Mouse (Mus musculus): ENCODE measurements around the gene Rnf40. TPM values are rescaled to one million over a fixed set of nuclear protein-coding genes. Genes with fewer than 3 reads are reported as not detected.
"Not testable (repeated sequence)": the region's sequence is repeated elsewhere in the genome, so short reads cannot be mapped to it uniquely, and the experiment has no call there.

Rnf40 gene
- total RNA-seq, 1 experiment from 2014 or later, result 52.4 TPM

DNA sequence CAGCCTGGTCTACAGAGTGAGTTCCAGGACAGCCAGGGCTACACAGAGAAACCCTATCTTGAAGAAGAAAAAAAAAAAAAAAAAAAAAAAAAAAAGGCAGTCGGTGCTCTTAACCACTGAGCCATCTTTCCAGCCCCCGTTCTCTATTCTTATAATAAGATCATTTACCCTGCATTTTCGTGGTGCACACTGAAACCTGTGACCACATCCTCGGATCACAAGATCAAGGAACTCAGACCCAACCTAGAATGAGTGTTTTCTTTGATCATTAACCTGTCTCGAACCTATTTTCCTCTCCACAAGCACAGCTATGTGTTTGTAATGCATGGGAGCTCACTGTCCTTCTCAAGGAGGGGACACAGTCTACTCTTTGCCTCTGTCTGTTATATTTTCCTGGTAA lies 40.1 kb downstream of the Rnf40 start:
- ATAC-seq (replicated peaks in 1 of 2; ENCODE audit: insufficient read depth in 1 of 2, low FRiP score in 2 of 2, low TSS enrichment in 1 of 2, low read depth in 1 of 2, poor library complexity in 2 of 2, severe bottlenecking in 2 of 2), result no peak

DNA sequence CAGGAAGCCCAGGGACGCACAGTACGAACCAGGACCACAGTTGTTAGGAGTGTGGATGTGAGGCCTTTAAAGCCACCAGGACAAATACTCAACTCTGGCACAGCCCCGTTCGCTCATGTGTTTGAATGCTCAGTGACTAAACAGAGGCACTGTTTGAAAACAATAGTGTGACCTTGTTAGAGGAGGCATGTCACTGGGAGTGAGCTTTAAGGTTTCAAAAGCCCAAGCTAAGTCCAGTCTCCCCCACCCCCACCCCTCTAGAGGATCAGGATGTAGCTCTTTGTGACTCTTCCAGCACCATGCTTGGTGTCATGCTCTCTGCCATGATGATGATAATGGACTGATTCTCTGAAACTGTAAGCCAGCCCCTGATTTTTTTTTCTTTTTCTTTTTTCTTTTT lies 42.8 kb downstream of the Rnf40 start:
- ATAC-seq (replicated peaks in 1 of 2; ENCODE audit: insufficient read depth in 1 of 2, low FRiP score in 2 of 2, low TSS enrichment in 1 of 2, low read depth in 1 of 2, poor library complexity in 2 of 2, severe bottlenecking in 2 of 2), result no peak

DNA sequence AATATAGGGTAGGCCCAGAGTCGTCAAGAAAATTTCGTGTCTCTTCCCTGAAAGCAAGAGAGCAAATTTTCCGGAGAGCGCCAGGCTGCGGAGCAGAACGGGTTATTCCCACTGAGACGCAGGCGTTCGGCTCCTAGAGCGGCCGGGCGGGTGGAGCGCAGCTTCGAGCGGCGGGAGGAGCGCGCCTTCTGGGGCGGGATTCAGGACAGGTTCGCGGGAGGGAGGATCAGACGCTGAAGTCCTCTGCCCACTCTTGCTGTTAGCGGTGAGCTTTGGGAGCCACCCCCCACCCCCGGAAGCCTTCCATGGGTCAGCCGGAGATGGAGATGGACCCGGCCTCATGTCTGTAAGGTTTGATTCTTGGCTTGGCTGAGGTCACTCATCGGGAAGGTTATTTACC lies 48.4 kb downstream of the Rnf40 start:
- peak; percentile 32 to 60; a peak in 1 of 4 replicates for ATAC-seq (replicated peaks in 1 of 2; ENCODE audit: insufficient read depth in 1 of 2, low FRiP score in 2 of 2, low TSS enrichment in 1 of 2, low read depth in 1 of 2, poor library complexity in 2 of 2, severe bottlenecking in 2 of 2)

DNA sequence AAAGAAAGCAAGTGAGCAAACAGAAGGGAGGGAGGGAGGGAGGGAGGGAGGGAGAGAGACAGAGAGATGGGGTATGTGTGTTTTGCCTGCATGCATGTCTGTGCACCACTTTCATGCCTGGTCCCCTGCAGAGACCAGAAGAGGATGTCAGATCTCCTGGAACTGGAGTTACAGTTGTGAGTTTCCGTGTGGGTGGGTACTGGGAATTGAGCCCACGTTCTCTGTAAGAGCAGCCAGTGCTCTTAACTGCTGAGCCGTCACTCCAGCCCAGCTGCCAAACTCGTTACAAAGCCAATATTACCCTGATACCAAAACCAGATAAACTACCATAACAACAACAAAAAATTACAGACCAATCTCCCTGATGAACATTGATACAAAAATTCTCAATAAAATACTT lies 52.7 kb downstream of the Rnf40 start:
- ATAC-seq (replicated peaks in 1 of 2; ENCODE audit: insufficient read depth in 1 of 2, low FRiP score in 2 of 2, low TSS enrichment in 1 of 2, low read depth in 1 of 2, poor library complexity in 2 of 2, severe bottlenecking in 2 of 2), result no peak

DNA sequence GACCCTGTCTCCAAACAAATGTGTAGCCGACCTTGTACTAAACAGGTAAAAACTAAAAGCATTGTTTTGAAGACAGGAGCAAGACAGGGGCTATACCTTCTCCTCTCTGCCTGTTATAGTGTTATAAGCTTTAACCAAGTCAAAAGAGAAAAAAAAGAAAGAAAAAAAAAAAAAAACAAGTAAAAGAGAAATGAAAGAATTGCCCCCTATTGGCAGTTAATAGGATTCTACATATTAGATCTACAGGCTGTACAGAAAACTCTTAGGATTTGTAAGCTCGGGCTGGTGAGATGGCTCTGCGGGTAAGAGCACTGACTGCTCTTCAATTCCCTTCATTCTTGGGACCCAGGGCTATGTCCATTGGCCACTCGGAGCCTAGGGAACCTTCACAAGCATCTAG lies 53.7 kb downstream of the Rnf40 start:
- no peak for ATAC-seq (replicated peaks in 1 of 2; ENCODE audit: insufficient read depth in 1 of 2, low FRiP score in 2 of 2, low TSS enrichment in 1 of 2, low read depth in 1 of 2, poor library complexity in 2 of 2, severe bottlenecking in 2 of 2)

DNA sequence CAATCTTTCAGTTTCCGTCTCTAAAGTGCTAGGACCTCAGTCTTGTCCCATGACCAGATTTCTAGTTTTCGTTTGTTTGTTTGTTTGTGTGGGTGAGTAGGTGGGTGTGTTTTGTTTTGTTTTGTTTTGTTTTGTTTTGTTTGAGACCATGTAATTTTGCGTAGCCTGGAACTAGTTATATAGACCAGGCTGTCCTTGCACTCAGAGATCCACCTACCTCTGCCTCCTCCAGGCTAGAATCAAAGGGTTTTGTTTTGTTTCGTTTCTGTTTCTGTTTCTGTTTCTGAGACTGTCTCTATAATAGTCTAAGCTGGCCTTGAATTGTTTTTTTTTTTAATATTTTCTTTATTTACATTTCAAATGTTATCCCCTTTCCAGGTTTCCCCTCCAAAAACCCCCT lies 57.8 kb downstream of the Rnf40 start:
- ATAC-seq (replicated peaks in 1 of 2; ENCODE audit: insufficient read depth in 1 of 2, low FRiP score in 2 of 2, low TSS enrichment in 1 of 2, low read depth in 1 of 2, poor library complexity in 2 of 2, severe bottlenecking in 2 of 2), result no peak

DNA sequence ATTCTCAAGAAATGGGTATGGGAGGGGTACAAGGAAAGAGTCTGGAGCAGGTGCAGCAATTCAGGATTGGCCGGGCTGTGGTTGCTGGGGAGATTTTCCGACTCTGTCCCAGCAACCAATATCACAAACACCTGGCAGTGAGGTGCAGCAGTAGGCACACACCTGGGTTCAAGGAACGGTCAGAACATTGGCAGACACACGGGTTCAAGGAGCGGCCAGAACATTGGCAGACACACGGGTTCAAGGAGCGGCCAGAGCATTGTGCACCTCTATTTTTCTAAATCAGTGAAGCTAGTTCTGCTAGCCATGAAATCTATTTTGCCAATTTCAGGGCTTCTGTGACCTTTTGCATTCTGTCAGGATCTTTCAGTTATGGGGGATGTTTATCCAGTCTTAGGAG lies 59.0 kb downstream of the Rnf40 start:
- not testable (repeated sequence) for ATAC-seq (replicated peaks in 1 of 2; ENCODE audit: insufficient read depth in 1 of 2, low FRiP score in 2 of 2, low TSS enrichment in 1 of 2, low read depth in 1 of 2, poor library complexity in 2 of 2, severe bottlenecking in 2 of 2)

DNA sequence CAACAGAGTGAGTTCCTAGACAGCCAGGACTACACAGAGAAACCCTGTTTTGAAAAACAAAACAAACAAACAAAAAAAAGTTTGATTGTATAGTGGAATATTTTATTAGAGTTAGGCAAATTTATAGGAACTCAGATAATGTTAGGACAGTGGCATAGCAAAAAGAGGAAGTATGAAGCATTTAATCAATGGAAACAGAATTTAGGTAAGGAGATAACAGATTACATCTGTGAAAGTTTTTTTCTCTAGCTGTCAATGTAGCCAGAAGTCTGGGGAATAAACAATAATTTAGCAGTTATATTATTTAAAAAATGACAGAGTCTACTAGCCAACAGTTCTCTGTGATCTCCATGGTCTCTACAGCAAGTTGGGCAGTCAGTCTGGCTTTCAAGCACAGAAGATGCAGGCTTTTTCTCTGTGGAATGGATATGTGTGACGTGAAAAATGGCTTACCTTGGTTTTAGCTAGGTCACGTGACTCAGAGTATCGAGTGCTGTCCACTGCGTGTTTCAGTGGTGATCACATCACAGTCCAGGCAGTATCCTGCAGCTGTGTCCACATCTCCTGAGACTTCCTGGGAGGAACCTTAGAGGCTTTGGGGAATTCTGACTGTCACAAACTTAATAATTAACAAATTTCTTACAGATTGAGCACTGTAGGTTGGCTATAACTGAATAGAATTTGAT lies 60.1 kb downstream of the Rnf40 start:
- ATAC-seq (replicated peaks in 1 of 2; ENCODE audit: insufficient read depth in 1 of 2, low FRiP score in 2 of 2, low TSS enrichment in 1 of 2, low read depth in 1 of 2, poor library complexity in 2 of 2, severe bottlenecking in 2 of 2), result no peak

DNA sequence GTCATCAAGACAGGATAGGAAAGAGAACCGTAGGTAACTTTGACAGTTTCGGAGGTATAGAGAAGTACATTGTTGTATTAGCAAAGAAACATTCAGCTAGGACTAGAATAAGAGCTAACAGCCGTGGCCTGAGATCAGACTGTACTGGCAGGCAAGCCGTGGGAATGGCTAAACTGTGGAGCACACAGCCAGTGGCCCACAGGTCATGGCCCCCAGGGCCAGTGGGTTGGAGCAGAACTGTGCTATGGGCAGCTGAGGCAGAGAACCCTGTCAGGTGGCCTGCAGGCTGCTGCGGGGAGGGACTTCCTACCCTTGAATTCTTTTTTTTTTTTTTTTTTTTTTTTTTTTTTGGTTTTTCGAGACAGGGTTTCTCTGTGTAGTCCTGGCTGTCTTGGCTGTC lies 60.6 kb downstream of the Rnf40 start:
- no peak for ATAC-seq (replicated peaks in 1 of 2; ENCODE audit: insufficient read depth in 1 of 2, low FRiP score in 2 of 2, low TSS enrichment in 1 of 2, low read depth in 1 of 2, poor library complexity in 2 of 2, severe bottlenecking in 2 of 2)

DNA sequence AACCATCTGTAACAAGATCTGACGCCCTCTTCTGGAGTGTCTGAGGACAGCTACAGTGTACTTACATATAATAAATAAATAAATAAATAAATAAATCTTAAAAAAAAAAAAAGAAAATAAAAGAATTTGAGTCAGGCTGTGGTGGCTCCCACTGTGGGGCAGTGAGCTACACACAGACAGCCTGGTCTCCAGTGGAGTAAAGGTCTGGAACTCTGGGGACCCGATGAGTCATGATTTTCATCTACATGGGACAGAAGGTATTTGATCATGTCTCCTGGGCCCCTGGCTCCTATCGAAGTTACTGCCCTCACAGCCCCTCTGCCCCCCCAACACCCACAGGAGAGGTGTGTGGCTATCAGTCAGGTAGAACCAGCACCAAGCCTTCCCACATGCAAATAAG lies 63.1 kb downstream of the Rnf40 start:
- no peak for ATAC-seq (replicated peaks in 1 of 2; ENCODE audit: insufficient read depth in 1 of 2, low FRiP score in 2 of 2, low TSS enrichment in 1 of 2, low read depth in 1 of 2, poor library complexity in 2 of 2, severe bottlenecking in 2 of 2)

DNA sequence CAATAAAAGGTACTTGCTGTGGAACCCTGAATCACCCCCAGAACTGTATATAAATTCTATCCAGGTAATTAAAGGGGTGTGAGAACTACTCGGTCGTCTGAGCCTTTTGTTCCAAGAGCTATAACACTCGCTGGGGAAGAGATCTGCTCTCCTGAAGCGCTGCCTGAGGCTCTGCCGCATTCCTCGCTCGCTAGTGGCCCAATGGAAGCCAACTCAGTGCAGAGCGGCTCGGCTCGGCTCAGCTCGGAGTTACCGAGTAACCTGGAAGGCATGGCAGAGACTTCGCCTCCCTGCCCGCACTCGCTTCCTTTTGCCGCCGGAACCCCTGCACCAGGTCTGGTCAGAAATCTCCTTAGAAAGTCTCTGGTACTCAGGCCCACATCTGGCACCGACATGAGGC lies 63.5 kb downstream of the Rnf40 start:
- 0 out of 4 replicates have a peak, but pooled peaks of 1 of the 2 experiments have one; percentile 21 for ATAC-seq (replicated peaks in 1 of 2; ENCODE audit: insufficient read depth in 1 of 2, low FRiP score in 2 of 2, low TSS enrichment in 1 of 2, low read depth in 1 of 2, poor library complexity in 2 of 2, severe bottlenecking in 2 of 2)

DNA sequence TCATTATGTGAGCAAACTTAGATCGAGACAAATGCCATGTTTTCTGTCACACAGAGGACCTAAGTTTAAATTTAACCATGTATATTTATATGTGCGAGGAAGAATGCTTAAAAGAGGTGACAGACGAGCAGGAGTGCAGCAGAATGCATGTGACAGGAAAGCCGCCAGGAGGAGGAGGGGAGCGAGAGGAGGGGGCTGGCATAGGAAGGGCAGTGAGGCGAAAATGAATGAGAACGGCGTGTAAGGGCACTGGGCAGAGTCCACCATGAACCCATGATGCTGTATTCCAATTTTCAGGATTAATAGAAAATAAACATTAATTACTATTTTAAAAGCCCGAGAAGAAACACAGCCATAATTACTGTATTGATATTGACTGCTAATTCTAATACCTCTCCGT lies 65.8 kb downstream of the Rnf40 start:
- no peak for ATAC-seq (replicated peaks in 1 of 2; ENCODE audit: insufficient read depth in 1 of 2, low FRiP score in 2 of 2, low TSS enrichment in 1 of 2, low read depth in 1 of 2, poor library complexity in 2 of 2, severe bottlenecking in 2 of 2)

Other genes starting within 250 kb of the Rnf40 start
- 9.1 and 11.1 TPM in 2 replicates for gene Zfp768, start 243.2 kb upstream of the Rnf40 start, total RNA-seq (2017)
- gene Zfp747, start 212.7 kb upstream of the Rnf40 start, total RNA-seq (2017), result 6.8 TPM in 2 replicates
- gene 9130019O22Rik, start 201.6 kb upstream of the Rnf40 start, total RNA-seq (2017), result 7.4 and 7.8 TPM in 2 replicates
- 7.4 and 8.1 TPM in 2 replicates for gene E430018J23Rik, start 195.1 kb upstream of the Rnf40 start, total RNA-seq (2017)
- gene Zfp764, start 181.9 kb upstream of the Rnf40 start, total RNA-seq (2017), result 13.1 and 13.9 TPM in 2 replicates
- gene Zfp688, start 166.7 kb upstream of the Rnf40 start, total RNA-seq (2017), result 3.7 and 11.5 TPM in 2 replicates
- gene Zfp689, start 139.6 kb upstream of the Rnf40 start, total RNA-seq (2017), result 3.1 and 4.3 TPM in 2 replicates
- 23.6 and 29.6 TPM in 2 replicates for gene Prr14, start 129.2 kb upstream of the Rnf40 start, total RNA-seq (2017)
- gene Fbrs, start 109.6 kb upstream of the Rnf40 start, total RNA-seq (2017), result 15.2 and 27.3 TPM in 2 replicates
- 24.2 and 38.4 TPM in 2 replicates for gene Srcap, start 76.8 kb upstream of the Rnf40 start, total RNA-seq (2017)
- gene Gm42715, start 69.2 kb upstream of the Rnf40 start, total RNA-seq (2017), result 8.9 and 9.1 TPM in 2 replicates
- 0.65 and 9.4 TPM in 2 replicates for gene Tmem265, start 27.4 kb upstream of the Rnf40 start, total RNA-seq (2017)
- gene Phkg2, start 15.4 kb upstream of the Rnf40 start, total RNA-seq (2017), result 35.7 and 51.0 TPM in 2 replicates
- gene Ccdc189, start 172 bp upstream of the Rnf40 start, total RNA-seq (2017), result 3.6 and 8.4 TPM in 2 replicates
- gene Zfp629, start 27.0 kb downstream of the Rnf40 start, total RNA-seq (2017), result 16.1 and 16.8 TPM in 2 replicates
- gene Bcl7c, start 120.2 kb downstream of the Rnf40 start, total RNA-seq (2017), result 60.5 and 72.0 TPM in 2 replicates
- 1.3 and 7.7 TPM in 2 replicates for gene Ctf1, start 124.0 kb downstream of the Rnf40 start, total RNA-seq (2017)
- gene Ctf2, start 143.4 kb downstream of the Rnf40 start, total RNA-seq (2017), result not detected in 2 replicates
- 15.1 and 18.5 TPM in 2 replicates for gene Fbxl19, start 155.8 kb downstream of the Rnf40 start, total RNA-seq (2017)
- gene Orai3, start 181.0 kb downstream of the Rnf40 start, total RNA-seq (2017), result 25.3 and 34.4 TPM in 2 replicates
- gene Setd1a, start 187.9 kb downstream of the Rnf40 start, total RNA-seq (2017), result 12.4 and 15.2 TPM in 2 replicates
- not detected in 2 replicates for gene Gm49388, start 196.8 kb downstream of the Rnf40 start, total RNA-seq (2017)
- 30.2 and 35.6 TPM in 2 replicates for gene Hsd3b7, start 211.8 kb downstream of the Rnf40 start, total RNA-seq (2017)
- 47.1 and 82.4 TPM in 2 replicates for gene Stx4a, start 235.5 kb downstream of the Rnf40 start, total RNA-seq (2017)
- gene Stx1b, start 235.8 kb downstream of the Rnf40 start, total RNA-seq (2017), result 0.40 and 1.6 TPM in 2 replicates